Mouse (Mus musculus) right cerebral cortex, adult 2 months (tissue): ENCODE results near the gene Lurap1.

Experiments
- DNase-seq, 2 experiments: peaks; one replicate each; pipeline ENCODE4 v3.0.0; 2021 to 2022; ENCODE audit warnings: low spot score in 2 of 2

The Lurap1 gene

GRCm38 (mm10) chr4:116160769-116161168 is 9.6 kb upstream of the Lurap1 start:
- peak; percentile 81 to 83 for DNase-seq

GRCm38 (mm10) chr4:116159912-116160311 is 8.8 kb upstream of the Lurap1 start:
- DNase-seq = peak in 1 of 2 experiments; percentile 63

- DNase-seq = no peak
These were observed 6.7 kb upstream of the Lurap1 start for GRCm38 (mm10) chr4:116157882-116158281.

GRCm38 (mm10) chr4:116152702-116153101 is 1.6 kb upstream of the Lurap1 start:
- no peak for DNase-seq

GRCm38 (mm10) chr4:116150862-116151221 is 296 bp downstream of the Lurap1 start:
- DNase-seq = no peak

GRCm38 (mm10) chr4:116150156-116150861 is 829 bp downstream of the Lurap1 start:
- DNase-seq = peak; percentile 34 to 39

- DNase-seq = peak in 1 of 2 experiments; percentile 45
These were observed 1.4 kb downstream of the Lurap1 start for GRCm38 (mm10) chr4:116149812-116150155.

GRCm38 (mm10) chr4:116143891-116144717 is 7.0 kb downstream of the Lurap1 start:
- peak; percentile 74 to 79 for DNase-seq

- no peak for DNase-seq
These were observed 7.8 kb downstream of the Lurap1 start for GRCm38 (mm10) chr4:116143317-116143811.

GRCm38 (mm10) chr4:116142269-116142668 is 8.9 kb downstream of the Lurap1 start:
- no peak for DNase-seq

- DNase-seq = no peak
These were observed 9.4 kb downstream of the Lurap1 start for GRCm38 (mm10) chr4:116141736-116142135.

GRCm38 (mm10) chr4:116140801-116141574 is 10.2 kb downstream of the Lurap1 start:
- peak in 1 of 2 experiments; percentile 26 for DNase-seq

- no peak for DNase-seq
These were observed 13.6 kb downstream of the Lurap1 start for GRCm38 (mm10) chr4:116137421-116137996.

GRCm38 (mm10) chr4:116134990-116135389 is 16.1 kb downstream of the Lurap1 start:
- DNase-seq = peak in 1 of 2 experiments; percentile 27

- no peak for DNase-seq
These were observed 18.0 kb downstream of the Lurap1 start for GRCm38 (mm10) chr4:116133126-116133525.

- no peak for DNase-seq
These were observed 23.2 kb downstream of the Lurap1 start for GRCm38 (mm10) chr4:116127956-116128355.

- no peak for DNase-seq
These were observed 25.2 kb downstream of the Lurap1 start for GRCm38 (mm10) chr4:116125803-116126386.

- DNase-seq = peak; percentile 76 to 80
These were observed 27.3 kb downstream of the Lurap1 start, which contains the start of the genes Rad54l and Pomgnt1 for GRCm38 (mm10) chr4:116123602-116124519. TSS of gene Rad54l (minus strand) at chr4:116123690. TSS of gene Pomgnt1 (plus strand) at chr4:116123840.

GRCm38 (mm10) chr4:116122762-116123161 is 28.4 kb downstream of the Lurap1 start:
- no peak for DNase-seq

- no peak for DNase-seq
These were observed 39.7 kb downstream of the Lurap1 start for GRCm38 (mm10) chr4:116111486-116111885.
